Mouse (Mus musculus) hindbrain, embryonic 15.5 days (tissue): ENCODE results near the gene Ralgps2. TPM values are rescaled to one million over a fixed set of nuclear protein-coding genes. Genes with fewer than 3 reads are reported as not detected.

ENCODE experiments used
- ATAC-seq: fragments of 200-750 bp; cut with Nextera tagmentation; 2 replicates; pipeline ENCODE4 v1.8.0; 2017; ENCODE audit warnings: low read depth, moderate number of reproducible peaks, moderate TSS enrichment; ENCODE audit not compliant: low FRiP score
- H3K27ac ChIP-seq: fragments of 300-500 bp; sonication (generic); replicated peaks from 2 replicates; pipeline ENCODE4 v1.5.1; 2015; ENCODE audit warnings: mild to moderate bottlenecking, inconsistent platforms
- H3K27me3 ChIP-seq: fragments of 300-500 bp; sonication (generic); 2 replicates; pipeline ENCODE4 v1.6.1; 2015; ENCODE audit warnings: control low read depth, inconsistent platforms
- H3K36me3 ChIP-seq: fragments of 300-500 bp; sonication (generic); 2 replicates; pipeline ENCODE4 v1.6.1; 2015; ENCODE audit warnings: control low read depth, inconsistent platforms
- H3K4me1 ChIP-seq: fragments of 300-500 bp; sonication (generic); replicated peaks from 2 replicates; pipeline ENCODE4 v1.6.1; 2015; ENCODE audit warnings: control low read depth, inconsistent platforms
- H3K4me2 ChIP-seq: fragments of 300-500 bp; sonication (generic); 2 replicates; pipeline ENCODE4 v1.6.1; 2015; ENCODE audit warnings: moderate library complexity, mild to moderate bottlenecking, inconsistent platforms
- H3K4me3 ChIP-seq: fragments of 300-500 bp; sonication (generic); 2 replicates; pipeline ENCODE4 v1.5.1; 2015; ENCODE audit warnings: mild to moderate bottlenecking, inconsistent platforms
- H3K9ac ChIP-seq: fragments of 300-500 bp; sonication (generic); 2 replicates; pipeline ENCODE4 v1.6.1; 2015; ENCODE audit warnings: inconsistent platforms
- H3K9me3 ChIP-seq: fragments of 300-500 bp; sonication (generic); 2 replicates; pipeline ENCODE4 v1.6.1; 2016; ENCODE audit warnings: control low read depth, inconsistent platforms
- WGBS: fragments of 180-500 bp; shearing (Covaris S2); methylation state at CpG from one replicate; pipeline ENCODE4 v1.1.7; 2015; 5-methylcytosine and 5-hydroxymethylcytosine counted together
- polyA plus RNA-seq: library from polyadenylated mRNA; unstranded; fragments of >200 nt; fragmentation: Nextera tagmentation; extraction: Ambion mirVana; gene quantifications from 2 replicates; pipeline ENCODE4 v1.2.1, GENCODE M21; 2015

Gene Ralgps2
- polyA plus RNA-seq, 1 experiment from 2014 or later = 78.3 TPM

DNA sequence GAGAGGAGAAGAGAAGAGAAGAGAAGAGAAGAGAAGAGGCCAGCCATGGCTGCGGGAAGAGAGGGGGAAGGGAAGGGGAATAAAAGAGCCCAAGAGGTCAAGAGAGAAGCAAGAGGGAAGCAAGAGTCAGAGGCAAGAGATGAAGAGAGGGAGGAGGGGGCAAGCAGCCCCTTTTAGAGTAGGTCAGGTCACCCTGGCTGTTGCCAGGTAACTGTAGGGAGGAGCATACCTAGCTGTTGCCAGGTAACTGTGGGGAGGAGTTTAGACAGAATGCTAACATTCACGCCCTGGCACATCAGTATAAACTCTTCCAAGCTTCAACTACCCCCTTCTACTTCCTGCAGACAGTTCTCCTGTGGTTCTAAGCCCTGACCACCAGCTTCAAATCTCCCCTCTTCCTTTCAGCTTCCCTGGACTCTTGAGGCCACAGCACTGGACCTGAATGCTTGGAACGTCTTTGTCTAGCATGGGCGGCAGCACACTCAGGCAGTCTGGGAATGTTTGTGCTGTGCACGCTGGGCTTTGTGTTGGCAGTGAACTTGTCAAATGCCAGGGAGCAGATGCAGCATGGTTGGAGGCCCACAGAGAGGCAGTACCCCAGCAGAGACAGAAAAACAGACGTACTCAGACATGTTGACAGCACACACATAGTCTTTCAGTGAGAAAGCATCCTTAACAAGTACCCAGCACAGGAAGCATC, 152.1 kb downstream of the Ralgps2 start:
- ATAC-seq = 0 out of 2 replicates have a peak, but pooled peaks have one; percentile 42
- 13% methylated on average over 6 of the region's 6 CpGs for WGBS

DNA sequence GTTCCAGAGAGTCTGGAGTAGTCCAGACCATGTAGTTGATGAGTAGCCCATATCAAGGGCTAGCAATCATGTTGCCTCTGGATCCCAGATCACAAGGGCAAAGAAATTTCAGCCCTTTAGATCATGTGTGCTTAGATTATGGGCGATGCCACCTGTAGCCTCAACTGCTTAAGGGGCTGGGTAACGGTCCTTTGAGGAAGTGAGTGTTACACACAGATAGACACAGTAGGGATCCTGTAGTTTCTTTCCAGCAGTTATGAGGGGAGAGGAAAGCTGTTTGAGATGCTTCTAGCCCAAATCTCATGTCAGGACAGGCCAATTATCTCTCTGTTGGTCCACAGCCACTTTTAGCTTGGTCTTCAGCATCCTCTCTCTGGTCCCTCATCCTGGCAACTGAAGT, 153.4 kb downstream of the Ralgps2 start:
- ATAC-seq = no peak

More for the DNA sequence above, 152.1 kb downstream of the Ralgps2 start:
- no peaks in the 10 kb centered on the region for H3K36me3 ChIP-seq
- no peak overlapping the region for H3K4me2 ChIP-seq
- no peaks in the 10 kb centered on the region for H3K9me3 ChIP-seq
- peaks cover 11% of the 10 kb centered on the region for H3K4me1 ChIP-seq
- no peak overlapping the region for H3K4me3 ChIP-seq
- H3K27me3 ChIP-seq = no peaks in the 10 kb centered on the region
- H3K9ac ChIP-seq = no peak overlapping the region
- no peak overlapping the region for H3K27ac ChIP-seq

DNA sequence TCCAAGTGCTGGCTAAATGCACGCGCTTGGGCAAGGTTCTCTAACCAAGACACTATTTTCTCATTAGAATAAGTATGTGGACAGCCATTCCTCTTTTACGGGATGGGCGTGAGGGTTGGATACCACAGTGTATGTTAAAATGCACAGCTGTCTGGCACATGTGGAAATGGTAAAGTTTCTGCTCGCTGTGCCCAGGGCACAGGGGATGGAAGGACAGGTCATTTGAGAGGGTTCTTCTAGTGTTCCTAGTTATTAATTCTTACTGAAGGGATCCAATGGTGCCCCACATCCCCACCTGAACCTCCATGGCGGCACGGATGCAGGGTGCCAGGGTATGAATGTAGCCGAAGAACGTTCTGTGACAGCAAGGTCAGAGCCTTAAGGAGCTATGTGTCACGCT, 154.5 kb downstream of the Ralgps2 start:
- no peak for ATAC-seq
- Histone ChIP-seq H3K4me2 (no peak overlapping the region), H3K9me3 (no peaks in the 10 kb centered on the region), H3K9ac (no peak overlapping the region), H3K36me3 (no peaks in the 10 kb centered on the region), H3K27me3 (no peaks in the 10 kb centered on the region), H3K4me1 (peaks cover 33% of the 10 kb centered on the region), H3K4me3 (no peak overlapping the region), H3K27ac (no peak overlapping the region)
- 86% methylated on average over 10 of the region's 10 CpGs for WGBS

More for the DNA sequence above, 153.4 kb downstream of the Ralgps2 start:
- Histone ChIP-seq H3K9me3 (no peaks in the 10 kb centered on the region), H3K4me2 (no peak overlapping the region), H3K27ac (no peak overlapping the region), H3K9ac (no peak overlapping the region), H3K4me1 (peaks cover 23% of the 10 kb centered on the region), H3K27me3 (no peaks in the 10 kb centered on the region), H3K4me3 (no peak overlapping the region), H3K36me3 (no peaks in the 10 kb centered on the region)
- 86% methylated on average over 2 of the region's 2 CpGs for WGBS

DNA sequence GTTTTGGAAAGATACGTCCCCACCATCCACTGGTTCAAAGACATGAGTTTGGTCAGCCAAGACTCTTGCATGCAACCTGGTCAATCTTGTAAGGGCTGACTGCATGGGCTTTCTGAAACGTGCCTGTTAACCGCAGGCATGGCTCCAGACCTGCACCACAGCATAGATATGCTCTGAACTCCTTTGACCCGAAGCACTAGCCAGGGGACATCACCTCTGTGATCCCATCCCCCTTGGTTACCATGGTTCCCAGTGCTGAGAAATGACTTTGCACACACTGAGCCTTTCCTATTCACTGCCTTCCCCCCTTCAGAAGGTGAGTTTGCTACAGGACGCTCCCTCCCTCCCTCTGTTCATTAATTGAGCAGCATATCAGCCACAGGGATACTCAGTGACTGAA, 155.3 kb downstream of the Ralgps2 start:
- ATAC-seq = no peak
- peaks cover 37% of the 10 kb centered on the region for H3K4me1 ChIP-seq

DNA sequence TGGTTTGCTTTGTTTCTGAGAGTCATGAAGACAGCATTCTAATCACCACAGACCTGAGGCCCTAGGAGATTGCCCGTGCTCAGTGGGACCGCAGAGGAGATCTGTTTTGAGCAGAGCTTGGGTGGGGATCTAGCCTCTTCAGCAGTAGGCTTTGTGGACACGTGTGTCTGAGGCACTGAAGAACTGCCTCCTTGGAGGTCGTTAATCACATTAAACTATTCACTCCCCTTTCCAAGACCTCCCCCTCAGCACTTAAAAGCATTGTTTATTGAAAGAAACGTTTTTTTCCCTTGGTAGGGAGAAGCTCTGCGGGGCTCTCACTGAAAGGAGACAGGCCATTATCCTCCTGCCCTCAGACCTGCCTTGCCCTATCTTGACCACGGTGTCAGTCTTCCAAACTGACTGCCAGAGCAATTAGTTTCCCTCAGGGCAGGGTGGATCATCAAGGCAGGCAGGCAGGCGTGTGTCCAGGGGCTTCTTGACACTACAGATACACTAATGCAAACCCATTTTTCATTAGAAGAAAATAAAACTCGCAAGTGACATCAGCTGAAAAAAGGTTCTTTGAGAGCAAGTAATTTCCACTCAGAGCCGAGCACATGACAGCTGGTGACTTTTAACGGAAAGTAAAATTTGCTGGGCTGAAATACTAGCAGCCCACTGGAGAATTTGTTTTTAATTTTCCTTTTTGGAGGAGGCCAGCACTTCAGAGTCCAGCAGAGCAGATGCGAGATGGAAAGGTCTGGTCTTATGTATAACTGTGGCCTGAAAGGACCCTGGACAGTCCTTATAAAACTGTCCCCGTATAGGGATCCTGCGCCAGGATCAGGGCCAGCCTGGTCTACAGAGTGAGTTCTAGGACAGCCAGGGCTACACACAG, 157.2 kb downstream of the Ralgps2 start:
- no peak overlapping the region for H3K4me3 ChIP-seq
- no peak for ATAC-seq
- no peak overlapping the region for H3K9ac ChIP-seq
- 21% methylated on average over 14 of the region's 14 CpGs for WGBS
- H3K36me3 ChIP-seq = no peaks in the 10 kb centered on the region
- peaks cover 37% of the 10 kb centered on the region for H3K4me1 ChIP-seq
- no peak overlapping the region for H3K4me2 ChIP-seq
- H3K9me3 ChIP-seq = no peaks in the 10 kb centered on the region
- no peaks in the 10 kb centered on the region for H3K27me3 ChIP-seq
- peak overlapping the region; percentile 63; the same call in 1 of the 2 replicates for H3K27ac ChIP-seq

More for the DNA sequence above, 155.3 kb downstream of the Ralgps2 start:
- H3K9ac ChIP-seq = no peak overlapping the region
- H3K4me2 ChIP-seq = no peak overlapping the region
- H3K27ac ChIP-seq = no peak overlapping the region
- H3K9me3 ChIP-seq = no peaks in the 10 kb centered on the region
- H3K4me3 ChIP-seq = no peak overlapping the region
- H3K27me3 ChIP-seq = no peaks in the 10 kb centered on the region
- 35% methylated on average over 5 of the region's 5 CpGs for WGBS
- H3K36me3 ChIP-seq = no peaks in the 10 kb centered on the region

DNA sequence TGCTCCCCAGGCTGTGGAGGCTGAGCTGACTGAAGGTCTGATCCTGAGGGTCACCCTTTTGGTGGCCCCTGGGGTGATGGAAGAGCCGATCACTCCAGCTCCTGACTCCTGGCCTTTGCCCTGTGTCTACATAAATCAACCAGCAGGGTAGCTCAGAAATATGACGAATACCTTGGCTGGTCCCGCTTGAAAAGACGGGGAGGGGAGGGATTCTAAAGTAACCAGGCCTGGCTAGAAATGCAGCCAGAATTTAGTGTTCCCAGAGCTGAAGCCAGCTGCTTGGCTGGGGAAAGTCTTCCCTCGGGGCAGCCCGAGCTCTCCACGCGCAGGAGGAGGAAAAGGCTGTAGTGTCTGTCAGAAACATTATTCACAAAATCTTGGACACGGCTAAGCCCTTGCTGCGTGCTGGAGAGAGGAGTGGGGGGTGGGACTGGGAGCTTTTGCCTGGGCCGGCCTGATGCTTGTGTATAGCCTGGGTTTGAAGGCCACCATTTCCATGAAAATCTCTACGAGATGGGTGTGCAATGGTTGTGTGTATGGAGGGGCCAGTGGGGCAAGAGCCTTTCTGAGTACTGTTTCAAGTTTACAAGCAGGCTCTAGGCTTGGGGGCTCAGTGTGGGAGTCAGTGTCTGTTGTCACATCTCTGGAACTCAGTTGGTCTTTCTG, 158.2 kb downstream of the Ralgps2 start:
- peak; percentile 83 for ATAC-seq
- no peak overlapping the region for H3K9ac ChIP-seq
- no peak overlapping the region for H3K4me3 ChIP-seq
- peak overlapping the region; percentile 8; the same call in 1 of the 2 replicates for H3K4me2 ChIP-seq
- H3K27ac ChIP-seq = peak overlapping the region; percentile 63
- no peaks in the 10 kb centered on the region for H3K27me3 ChIP-seq
- WGBS = 7% methylated on average over 12 of the region's 12 CpGs
- H3K36me3 ChIP-seq = no peaks in the 10 kb centered on the region
- H3K4me1 ChIP-seq = peaks cover 35% of the 10 kb centered on the region
- H3K9me3 ChIP-seq = no peaks in the 10 kb centered on the region

DNA sequence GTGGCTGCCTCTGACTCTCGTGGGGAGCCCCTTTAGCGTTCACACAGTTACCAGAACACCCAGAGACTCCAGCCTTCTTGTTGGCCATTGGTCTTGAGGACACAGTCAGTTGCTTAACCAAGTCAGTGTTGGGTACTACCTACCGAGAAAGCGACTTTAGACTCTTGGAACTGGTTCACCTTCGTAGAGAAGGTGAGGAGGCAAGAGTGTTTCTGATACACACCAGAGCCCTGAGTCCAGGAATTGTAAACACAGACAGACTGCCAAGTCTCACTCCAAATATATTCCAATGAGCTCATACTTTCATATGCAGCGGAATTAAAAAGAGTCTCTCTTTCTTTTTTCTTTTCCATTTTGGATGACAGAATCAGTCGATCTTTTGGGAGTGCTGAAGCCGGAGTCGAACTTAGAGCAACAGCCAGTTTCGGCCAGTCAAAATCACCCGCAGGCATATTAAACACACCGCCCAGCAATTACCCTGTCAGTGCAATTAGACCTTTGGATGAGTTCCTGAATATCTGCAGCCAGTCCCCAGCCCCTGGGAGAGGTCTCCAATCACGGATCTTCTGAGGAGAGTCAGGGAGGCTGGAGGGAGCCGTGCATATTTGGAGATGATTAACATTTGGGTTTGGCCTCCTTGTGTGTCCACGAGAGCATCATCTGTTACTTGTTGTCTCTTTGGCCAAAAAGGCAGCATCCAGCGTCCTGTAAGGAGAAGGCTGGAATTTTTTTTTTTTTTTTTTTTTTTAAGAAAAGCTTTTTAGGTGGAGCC, 159.0 kb downstream of the Ralgps2 start:
- peak overlapping the region; percentile 63; the same call in 1 of the 2 replicates for H3K27ac ChIP-seq
- no peak for ATAC-seq
- WGBS = 48% methylated on average over 16 of the region's 16 CpGs

DNA sequence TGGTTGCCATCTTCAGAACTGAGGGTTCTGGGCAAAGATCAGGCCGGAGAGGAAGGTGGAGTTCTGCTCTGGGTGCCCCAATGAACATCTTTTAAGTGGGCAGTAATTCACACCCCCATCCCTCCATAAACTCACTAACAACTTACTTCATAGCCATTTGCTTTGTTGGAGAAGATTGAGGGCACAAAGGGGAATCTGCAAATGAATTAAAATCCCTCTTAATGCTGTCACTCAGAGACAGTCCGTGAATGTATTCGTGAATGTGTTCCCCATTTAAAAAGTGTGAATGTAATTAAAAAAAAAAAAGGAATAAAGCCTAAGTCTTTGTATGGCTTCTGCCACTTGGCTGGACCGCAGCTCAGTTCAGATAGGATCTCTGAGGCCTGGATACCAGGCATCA, 159.8 kb downstream of the Ralgps2 start:
- Histone ChIP-seq H3K36me3 (no peaks in the 10 kb centered on the region), H3K9ac (no peak overlapping the region), H3K4me1 (peaks cover 35% of the 10 kb centered on the region), H3K4me3 (no peak overlapping the region), H3K9me3 (no peaks in the 10 kb centered on the region), H3K27ac (no peak overlapping the region), H3K4me2 (no peak overlapping the region), H3K27me3 (no peaks in the 10 kb centered on the region)
- no peak for ATAC-seq
- WGBS = 36% methylated on average over 4 of the region's 4 CpGs

More for the DNA sequence above, 159.0 kb downstream of the Ralgps2 start:
- Histone ChIP-seq H3K9me3 (no peaks in the 10 kb centered on the region), H3K4me1 (peaks cover 35% of the 10 kb centered on the region), H3K4me2 (no peak overlapping the region), H3K9ac (no peak overlapping the region), H3K36me3 (no peaks in the 10 kb centered on the region), H3K4me3 (no peak overlapping the region), H3K27me3 (no peaks in the 10 kb centered on the region)

DNA sequence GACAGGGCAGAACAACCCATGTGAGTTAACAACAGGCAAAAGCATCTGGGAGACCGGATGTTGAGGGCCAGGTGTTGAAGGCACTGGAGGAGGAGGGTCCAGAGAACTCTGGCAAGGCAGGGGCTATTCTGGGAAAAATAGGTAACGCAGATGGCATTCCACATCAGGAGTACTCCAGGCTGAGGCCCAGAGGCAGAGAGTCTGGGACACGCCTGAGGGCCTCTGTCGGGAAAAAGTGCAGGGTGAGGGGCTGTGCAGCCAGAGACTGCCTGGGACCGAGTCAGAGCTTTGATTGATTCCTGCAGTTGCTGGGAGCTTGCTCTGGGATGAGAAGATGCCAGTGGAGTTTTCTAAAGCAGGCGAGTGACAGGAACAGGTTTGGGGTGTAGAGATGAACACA, 160.4 kb downstream of the Ralgps2 start:
- no peak overlapping the region for H3K9ac ChIP-seq

DNA sequence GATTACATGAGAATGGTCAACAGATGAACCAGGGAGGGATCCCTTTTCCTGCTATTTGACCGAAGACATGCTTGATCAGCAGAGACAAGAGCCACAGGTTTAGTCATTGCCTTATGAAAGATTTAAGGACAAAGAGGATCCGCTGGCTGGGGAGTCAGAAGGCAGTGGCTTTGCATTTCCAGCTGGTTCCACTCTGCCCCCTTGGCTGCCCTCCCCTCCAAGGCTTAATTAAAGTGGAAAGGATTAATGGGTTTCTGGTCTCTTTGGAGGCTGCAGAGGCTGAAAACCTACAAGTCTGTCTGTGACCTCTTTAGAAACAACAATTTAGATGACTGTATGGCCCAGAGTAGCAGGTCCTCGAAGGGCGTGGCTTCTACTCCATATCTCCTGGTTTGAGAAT, 161.5 kb downstream of the Ralgps2 start:
- Histone ChIP-seq H3K27me3 (no peaks in the 10 kb centered on the region), H3K9ac (no peak overlapping the region), H3K9me3 (no peaks in the 10 kb centered on the region), H3K27ac (no peak overlapping the region), H3K4me3 (no peak overlapping the region), H3K36me3 (no peaks in the 10 kb centered on the region), H3K4me2 (no peak overlapping the region), H3K4me1 (peaks cover 31% of the 10 kb centered on the region)
- ATAC-seq = no peak
- whole genome bisulfite sequencing = 80% methylated on average over 4 of the region's 4 CpGs

More for the DNA sequence above, 160.4 kb downstream of the Ralgps2 start:
- no peak for ATAC-seq
- H3K27me3 ChIP-seq = no peaks in the 10 kb centered on the region
- H3K4me3 ChIP-seq = no peak overlapping the region
- no peaks in the 10 kb centered on the region for H3K9me3 ChIP-seq
- WGBS = 40% methylated on average over 6 of the region's 6 CpGs
- no peak overlapping the region for H3K27ac ChIP-seq
- H3K36me3 ChIP-seq = no peaks in the 10 kb centered on the region
- no peak overlapping the region for H3K4me2 ChIP-seq
- H3K4me1 ChIP-seq = peaks cover 31% of the 10 kb centered on the region

DNA sequence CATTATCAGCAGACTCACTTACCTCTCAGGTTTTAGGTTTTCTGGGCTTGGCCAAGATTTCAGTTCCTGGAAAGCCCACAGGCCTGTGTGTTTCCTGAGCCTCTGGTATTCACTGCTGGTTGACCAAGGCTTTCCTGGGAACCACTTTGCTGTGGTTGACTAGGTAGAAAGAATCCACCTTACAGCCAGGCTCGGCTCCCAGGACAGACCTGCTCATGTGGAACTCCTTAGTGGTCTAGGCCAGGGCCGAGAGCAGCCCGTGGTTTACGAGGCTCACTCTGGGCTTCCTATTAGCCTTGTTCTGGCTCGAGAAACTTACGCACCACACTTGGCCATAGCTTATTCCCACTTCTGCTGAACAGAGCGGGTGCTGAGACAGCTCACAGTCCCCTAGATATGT, 163.4 kb downstream of the Ralgps2 start:
- no peaks in the 10 kb centered on the region for H3K27me3 ChIP-seq
- ATAC-seq = no peak
- H3K27ac ChIP-seq = no peak overlapping the region
- H3K4me2 ChIP-seq = no peak overlapping the region
- H3K36me3 ChIP-seq = no peaks in the 10 kb centered on the region
- H3K9ac ChIP-seq = no peak overlapping the region
- no peaks in the 10 kb centered on the region for H3K9me3 ChIP-seq
- H3K4me3 ChIP-seq = no peak overlapping the region
- WGBS = 89% methylated on average over 7 of the region's 7 CpGs
- peaks cover 18% of the 10 kb centered on the region for H3K4me1 ChIP-seq
